Mouse (Mus musculus): ENCODE measurements around the gene Apoa1. TPM values are rescaled to one million over a fixed set of nuclear protein-coding genes. Genes with fewer than 3 reads are reported as not detected.

The Apoa1 gene
- total and polyA plus RNA-seq, 3 experiments: 1.8 to 16.1 TPM; not detected in 1

DNA sequence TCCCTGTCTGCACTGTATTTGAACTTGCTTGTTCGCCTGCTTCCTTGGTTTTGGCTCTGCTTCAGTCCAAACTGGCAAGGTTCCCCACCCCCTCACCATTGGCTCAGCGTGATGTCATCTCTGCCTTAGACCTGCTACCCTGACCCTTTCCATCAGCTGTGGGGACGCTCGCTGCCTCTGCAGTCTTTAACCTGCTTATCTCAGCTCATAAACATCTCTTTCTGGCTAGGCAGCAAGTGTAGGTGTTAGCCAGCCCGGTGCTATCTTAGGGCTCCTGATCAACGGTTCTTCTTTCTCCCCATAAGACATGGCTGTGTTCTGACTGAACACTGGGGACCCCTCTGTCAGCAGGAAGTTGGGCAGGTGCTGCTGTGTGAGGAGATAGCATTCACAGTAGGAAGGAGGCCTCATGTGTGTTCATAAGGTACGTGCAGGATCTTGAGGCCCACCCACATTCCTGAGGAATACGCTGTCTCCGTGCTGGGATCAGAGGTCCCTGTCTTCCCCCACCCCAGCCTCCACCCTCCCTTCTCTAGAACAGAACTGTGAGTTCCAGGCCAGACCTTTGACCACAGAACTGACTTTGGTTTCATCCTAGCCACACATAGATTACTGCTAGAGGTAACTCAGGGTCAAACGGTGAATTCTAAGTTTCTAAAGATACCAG lies 21.4 kb upstream of the Apoa1 start (continued):
- no peak for TF ChIP-seq NRF1 (IDR thresholded peaks at IDR 0.05; ENCODE audit: insufficient read depth, low read depth, low read length, poor library complexity, severe bottlenecking)
- TF ChIP-seq MAFK (IDR thresholded peaks at IDR 0.05; ENCODE audit: borderline replicate concordance, low read depth, low read length): peak; percentile 75; the same call in 1 of the 2 replicates
- 0 out of 2 replicates have a peak, but pooled peaks have one; percentile 15 for TF ChIP-seq TBP (IDR thresholded peaks at IDR 0.05; ENCODE audit: low read depth, low read length)

GRCm38 (mm10) chr9:46207501-46207869 lies 20.9 kb upstream of the Apoa1 start:
- H3K4me3 ChIP-seq (ENCODE audit: control insufficient read depth in 1 of 2, insufficient read depth in 1 of 2, low read depth in 2 of 2, low read length in 2 of 2): no peak overlapping the region
- peak overlapping the region; percentile 96 for H3K27ac ChIP-seq (ENCODE audit: control insufficient read depth, low read depth, low read length)
- no peaks in the 10 kb centered on the region for H3K27me3 ChIP-seq (ENCODE audit: control insufficient read depth in 1 of 2, insufficient read depth in 2 of 2, low read length in 2 of 2)
- H3K4me1 ChIP-seq (ENCODE audit: control insufficient read depth in 1 of 2, insufficient read depth in 2 of 2, low read length in 2 of 2): peaks cover 25 to 30% of the 10 kb centered on the region in 2 experiments
- H3K36me3 ChIP-seq (ENCODE audit: control insufficient read depth in 1 of 2, insufficient read depth in 2 of 2, low read length in 2 of 2): peaks cover 0 to 40% of the 10 kb centered on the region in 2 experiments; a peak in 3 of 4 replicates
- H3K79me2 ChIP-seq (ENCODE audit: control insufficient read depth, insufficient read depth, low read length, poor library complexity): no peaks in the 10 kb centered on the region
- H3K9me3 ChIP-seq (replicated peaks; ENCODE audit: insufficient read depth, low read length): no peaks in the 10 kb centered on the region
- H3K9ac ChIP-seq (ENCODE audit: control insufficient read depth, low read depth, low read length, poor library complexity, severe bottlenecking): peak overlapping the region; percentile 27
- DNase-seq (ENCODE audit: low read depth, low spot score): no peak
- no peak for TF ChIP-seq MAX (IDR thresholded peaks at IDR 0.05; ENCODE audit: low read length)
- no peak for TF ChIP-seq USF1 (IDR thresholded peaks at IDR 0.05; ENCODE audit: low read depth, low read length)
- TF ChIP-seq HCFC1 (IDR thresholded peaks at IDR 0.05; ENCODE audit: low read depth, low read length): no peak
- TF ChIP-seq POLR2AphosphoS2 (IDR thresholded peaks at IDR 0.05; ENCODE audit: low read length): no peak
- no peak for TF ChIP-seq SIN3A (IDR thresholded peaks at IDR 0.05; ENCODE audit: low read length)

DNA sequence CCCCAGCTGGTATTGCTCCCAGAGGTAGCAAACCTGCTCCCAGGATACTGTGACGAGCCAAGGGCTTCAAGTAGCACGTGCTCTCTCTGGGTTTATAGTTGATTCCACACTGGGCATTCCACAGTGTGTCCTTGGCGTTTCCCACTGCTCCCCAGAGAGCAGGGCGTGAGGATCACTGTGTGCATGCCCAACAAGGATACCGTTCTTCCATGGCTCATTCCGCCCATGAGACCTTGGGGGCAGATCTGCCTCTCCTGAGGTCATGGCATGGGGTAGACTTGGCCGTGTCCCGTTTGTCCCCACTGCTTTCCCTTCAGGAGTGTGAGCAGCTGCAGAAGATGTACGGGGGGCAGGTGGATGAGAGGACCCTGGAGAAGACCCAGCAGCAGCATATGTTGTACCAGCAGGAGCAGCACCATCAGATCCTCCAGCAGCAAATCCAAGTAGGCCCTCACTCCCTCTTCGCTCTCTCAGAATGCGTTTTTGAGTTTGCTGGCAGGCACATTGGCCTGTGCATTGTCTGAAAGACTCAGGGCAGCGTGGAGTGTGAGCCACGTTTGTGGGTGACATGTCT lies 19.9 kb upstream of the Apoa1 start:
- Histone ChIP-seq H3K27me3 (ENCODE audit: control insufficient read depth in 1 of 2, insufficient read depth in 2 of 2, low read length in 2 of 2) (no peaks in the 10 kb centered on the region), H3K27ac (ENCODE audit: control insufficient read depth, low read depth, low read length) (no peak overlapping the region), H3K9me3 (replicated peaks; ENCODE audit: insufficient read depth, low read length) (no peaks in the 10 kb centered on the region), H3K9ac (ENCODE audit: control insufficient read depth, low read depth, low read length, poor library complexity, severe bottlenecking) (no peak overlapping the region), H3K4me3 (ENCODE audit: control insufficient read depth in 1 of 2, insufficient read depth in 1 of 2, low read depth in 2 of 2, low read length in 2 of 2) (no peak overlapping the region), H3K36me3 (ENCODE audit: control insufficient read depth in 1 of 2, insufficient read depth in 2 of 2, low read length in 2 of 2) (peaks cover 0 to 48% of the 10 kb centered on the region in 2 experiments; a peak in 3 of 4 replicates), H3K4me1 (ENCODE audit: control insufficient read depth in 1 of 2, insufficient read depth in 2 of 2, low read length in 2 of 2) (peaks cover 28 to 37% of the 10 kb centered on the region in 2 experiments), H3K79me2 (ENCODE audit: control insufficient read depth, insufficient read depth, low read length, poor library complexity) (no peaks in the 10 kb centered on the region)
- TF ChIP-seq GATA1 (IDR thresholded peaks at IDR 0.05; ENCODE audit: low read depth, low read length) (no peak), TAL1 (IDR thresholded peaks at IDR 0.05; ENCODE audit: low read length) (no peak), ELF1 (IDR thresholded peaks at IDR 0.05; ENCODE audit: low read depth, low read length) (no peak), GABPA (IDR thresholded peaks at IDR 0.05; ENCODE audit: low read depth, low read length) (no peak), ZNF384 (IDR thresholded peaks at IDR 0.05; ENCODE audit: low read depth, low read length) (no peak), MEF2A (IDR thresholded peaks at IDR 0.05; ENCODE audit: extremely low read depth, insufficient replicate concordance, low read depth, low read length, poor library complexity, severe bottlenecking) (no peak), CHD2 (IDR thresholded peaks at IDR 0.05; ENCODE audit: low read length) (no peak), ETS1 (IDR thresholded peaks at IDR 0.05; ENCODE audit: low read depth, low read length) (no peak), CHD1 (IDR thresholded peaks at IDR 0.05; ENCODE audit: low read depth, low read length) (no peak), TCF12 (IDR thresholded peaks at IDR 0.05; ENCODE audit: low read depth, low read length) (no peak), NELFE (IDR thresholded peaks at IDR 0.05; ENCODE audit: low read depth, low read length) (no peak), KAT2A (conservative IDR thresholded peaks at IDR 0.05; ENCODE audit: low read depth, low read length) (no peak)
- DNase-seq (ENCODE audit: low read depth, low spot score): no peak
